Mouse (Mus musculus) right cerebral cortex, postnatal 36 days (tissue): ENCODE data around the gene Ktn1.

Experiments
- DNase-seq, 2 experiments: peaks; one replicate each; pipeline ENCODE4 v3.0.0; 2022; ENCODE audit warnings: low spot score in 2 of 2, mixed read lengths in 1 of 2

The Ktn1 gene

DNA sequence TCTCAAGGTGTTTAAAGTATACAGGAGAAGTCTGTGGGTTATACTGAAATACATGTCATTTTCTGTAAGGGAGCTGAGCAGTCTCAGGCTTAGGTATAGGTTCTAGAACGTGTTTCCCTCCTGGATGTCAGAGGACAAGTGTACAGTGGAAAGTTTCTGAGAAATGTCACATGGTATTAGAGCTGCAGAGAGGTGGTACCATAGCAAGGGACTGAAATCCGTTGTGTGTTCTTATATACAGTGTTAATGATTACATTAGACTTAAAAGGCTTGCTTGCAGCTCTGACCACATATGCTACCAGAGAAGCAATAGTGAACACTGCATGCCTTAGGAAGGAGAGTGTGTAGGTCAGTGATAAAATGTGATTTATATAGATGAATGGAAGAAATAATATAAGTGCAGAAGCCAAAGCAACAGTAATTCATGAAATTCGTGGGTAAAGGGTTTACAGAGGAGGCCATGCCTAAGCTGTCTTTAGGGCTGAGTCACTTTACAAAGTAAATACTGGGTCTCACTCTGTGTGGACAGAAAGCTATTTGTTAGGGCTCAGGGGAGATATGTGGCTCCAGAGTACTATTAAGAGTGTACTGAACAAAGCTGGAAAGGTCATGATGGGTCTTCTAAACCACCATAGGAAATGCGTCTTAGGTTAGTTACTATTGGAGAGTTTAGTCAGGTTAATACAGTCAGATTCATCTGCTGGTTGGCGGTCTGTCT lies 17.0 kb downstream of the Ktn1 start:
- no peak for DNase-seq

GRCm38 (mm10) chr14:47668096-47668495 lies 19.8 kb downstream of the Ktn1 start:
- no peak for DNase-seq

DNA sequence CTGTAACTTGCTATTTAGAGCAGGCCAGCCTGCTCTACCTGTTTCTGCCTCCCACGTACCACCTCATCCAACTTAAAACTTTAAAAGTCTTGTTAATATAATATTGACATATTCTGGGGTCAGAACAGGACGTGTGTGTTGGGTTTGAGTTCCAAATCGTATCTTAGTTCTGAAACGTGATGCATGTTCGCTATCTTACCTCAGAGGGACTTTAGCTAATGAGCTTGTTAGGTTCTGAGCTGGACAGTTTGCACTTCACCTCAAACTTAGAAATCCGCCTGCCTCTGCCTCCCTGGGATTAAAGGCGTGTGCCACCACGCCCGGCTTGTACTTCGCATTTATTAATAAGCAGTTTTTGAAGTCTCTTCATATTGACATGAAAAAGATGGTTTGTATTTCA lies 34.6 kb downstream of the Ktn1 start:
- no peak for DNase-seq

DNA sequence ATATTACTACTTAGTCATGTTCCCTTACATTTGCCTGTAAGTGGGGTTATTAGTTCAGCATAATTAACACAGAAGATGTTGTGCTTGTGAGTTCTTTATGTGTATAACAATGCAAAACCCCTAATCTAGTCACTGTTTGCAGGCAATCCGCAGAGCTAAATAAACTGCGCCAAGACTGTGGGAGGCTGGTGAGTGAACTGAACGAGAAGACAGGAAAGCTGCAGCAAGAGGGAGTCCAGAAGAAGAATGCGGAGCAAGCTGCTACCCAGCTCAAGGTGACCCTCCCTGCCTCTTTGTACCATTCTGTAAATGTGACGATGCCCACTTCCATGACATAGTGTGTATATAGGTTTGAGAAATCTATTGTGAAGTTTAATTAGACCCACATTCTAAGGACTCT lies 36.3 kb downstream of the Ktn1 start:
- no peak for DNase-seq

DNA sequence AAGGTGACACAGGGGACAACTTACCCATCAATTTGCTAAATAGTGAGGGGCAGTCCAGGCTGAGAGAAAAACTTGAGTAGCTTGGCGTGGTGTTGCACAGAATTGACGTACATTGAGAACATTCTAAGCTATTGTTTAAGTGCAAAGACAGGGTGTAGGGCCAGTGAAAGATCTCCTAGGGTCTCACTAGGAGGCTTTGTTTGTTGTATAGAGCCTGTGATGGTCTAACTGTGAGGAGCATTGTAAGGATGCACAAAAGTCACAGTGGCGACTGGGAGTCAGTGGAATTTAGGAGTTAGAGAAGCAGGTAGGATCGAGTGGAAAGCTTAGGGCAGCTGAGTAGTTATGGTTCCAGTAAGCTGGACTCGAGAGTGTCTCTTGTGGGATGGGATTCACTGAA lies 50.9 kb downstream of the Ktn1 start:
- no peak for DNase-seq

GRCm38 (mm10) chr14:47709546-47709945 lies 61.3 kb downstream of the Ktn1 start:
- DNase-seq: no peak

GRCm38 (mm10) chr14:47715771-47716170 lies 67.5 kb downstream of the Ktn1 start:
- DNase-seq: no peak

GRCm38 (mm10) chr14:47717916-47718606 lies 69.8 kb downstream of the Ktn1 start:
- no peak for DNase-seq

DNA sequence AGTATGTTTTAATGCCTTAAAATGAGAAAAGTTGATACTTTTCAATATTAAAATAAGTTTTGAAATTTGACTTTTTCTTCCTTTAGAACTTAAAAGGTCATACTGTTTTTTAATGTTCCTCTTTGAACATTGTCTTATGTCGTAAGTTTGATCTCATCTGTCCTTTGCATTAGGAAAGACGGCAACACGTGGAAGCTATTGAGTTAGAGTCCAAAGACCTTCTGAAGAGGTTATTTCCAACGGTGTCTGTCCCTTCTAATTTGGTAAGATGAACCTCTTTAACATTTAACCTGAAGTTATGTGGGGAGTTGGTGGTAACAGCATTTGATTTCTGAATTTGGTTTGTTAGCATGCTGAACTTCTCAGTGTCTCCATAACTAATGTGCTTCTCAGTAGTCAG lies 71.8 kb downstream of the Ktn1 start:
- no peak for DNase-seq

DNA sequence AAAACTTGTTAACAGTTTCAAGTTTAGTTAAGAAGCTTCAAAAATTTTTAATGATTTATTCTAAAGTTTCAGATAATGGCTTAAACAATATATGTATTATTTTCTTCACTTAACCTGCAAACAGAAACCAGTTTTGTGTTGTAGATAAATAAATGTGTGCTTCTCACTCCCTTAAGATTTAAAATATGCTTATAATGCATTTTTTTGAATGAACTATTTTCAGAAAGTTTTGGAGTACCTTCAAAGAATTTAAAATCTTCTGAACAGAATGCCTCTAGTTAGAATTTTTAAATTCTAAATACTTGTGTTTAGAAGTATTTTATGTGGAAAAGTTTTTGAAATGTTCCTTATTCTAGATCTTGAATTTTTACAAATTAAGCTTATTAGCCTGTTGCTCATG lies 74.8 kb downstream of the Ktn1 start:
- no peak for DNase-seq

GRCm38 (mm10) chr14:47728594-47728993 lies 80.3 kb downstream of the Ktn1 start:
- DNase-seq: no peak

- no peak for DNase-seq
Observed at GRCm38 (mm10) chr14:47735354-47735753, 87.1 kb downstream of the Ktn1 start.

- DNase-seq: no peak
Observed at GRCm38 (mm10) chr14:47736471-47736870, 88.2 kb downstream of the Ktn1 start.

- DNase-seq: no peak
Observed at GRCm38 (mm10) chr14:47740316-47740996, 92.2 kb downstream of the Ktn1 start.

DNA sequence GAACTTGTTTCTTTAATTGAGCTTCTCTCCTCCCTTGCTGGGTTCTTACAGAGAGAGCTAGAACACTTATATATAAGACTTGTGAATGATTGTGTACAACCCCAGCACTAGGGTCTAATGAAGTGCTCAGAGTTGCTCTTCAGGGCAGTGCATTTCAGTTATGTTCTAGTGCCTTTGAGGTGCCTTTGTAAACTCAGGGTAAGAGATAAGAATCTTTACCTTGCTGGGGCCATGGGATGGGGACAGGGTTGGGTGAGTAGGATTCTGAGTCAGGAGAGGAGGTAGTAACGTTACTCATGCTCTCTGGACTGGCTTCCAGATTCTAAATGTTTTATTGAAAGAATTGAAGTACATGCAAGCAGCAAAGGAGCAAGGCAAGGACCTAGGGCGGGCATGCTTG lies 92.8 kb downstream of the Ktn1 start:
- no peak for DNase-seq

DNA sequence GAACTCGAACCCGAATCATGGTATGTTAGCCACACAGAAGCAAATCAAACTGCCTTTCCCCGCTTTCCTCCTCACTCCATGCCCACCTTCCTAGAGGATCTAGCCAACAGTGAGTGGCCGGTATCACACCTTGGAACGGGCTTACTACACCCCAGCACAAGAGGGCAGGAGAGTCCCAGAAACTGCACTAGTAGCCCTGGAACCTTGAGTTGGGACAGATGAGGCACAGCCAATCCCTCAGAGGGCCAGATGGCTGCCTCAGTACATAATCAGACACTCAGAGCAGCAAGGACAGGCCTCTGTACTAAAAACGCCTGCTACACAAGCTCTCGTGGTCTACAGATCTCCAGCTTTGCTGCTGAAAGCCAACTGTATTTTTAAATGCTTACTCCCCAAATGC lies 94.4 kb downstream of the Ktn1 start:
- DNase-seq: no peak

- DNase-seq: no peak
Observed at GRCm38 (mm10) chr14:47745086-47745485, 96.8 kb downstream of the Ktn1 start.

DNA sequence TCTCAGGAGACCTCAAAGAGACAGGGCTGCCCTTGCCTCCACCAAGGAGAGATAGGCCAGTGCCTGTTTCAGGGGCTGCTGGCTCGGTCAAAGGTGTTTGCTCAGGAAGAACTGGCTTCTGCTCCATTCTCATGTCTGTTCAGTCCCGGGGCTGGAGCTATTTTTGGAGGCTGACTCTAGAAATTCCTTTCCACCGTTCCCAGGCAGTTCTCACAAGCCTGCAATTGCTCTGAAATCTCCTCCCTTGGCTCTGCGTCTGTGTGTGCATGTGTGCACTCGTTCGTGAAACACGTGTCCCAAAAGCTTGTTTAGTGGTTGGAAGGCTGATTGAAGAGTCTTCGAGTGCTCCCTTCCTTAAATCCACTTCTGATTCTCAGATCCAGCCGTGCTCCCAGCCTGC lies 99.3 kb downstream of the Ktn1 start:
- DNase-seq: no peak

DNA sequence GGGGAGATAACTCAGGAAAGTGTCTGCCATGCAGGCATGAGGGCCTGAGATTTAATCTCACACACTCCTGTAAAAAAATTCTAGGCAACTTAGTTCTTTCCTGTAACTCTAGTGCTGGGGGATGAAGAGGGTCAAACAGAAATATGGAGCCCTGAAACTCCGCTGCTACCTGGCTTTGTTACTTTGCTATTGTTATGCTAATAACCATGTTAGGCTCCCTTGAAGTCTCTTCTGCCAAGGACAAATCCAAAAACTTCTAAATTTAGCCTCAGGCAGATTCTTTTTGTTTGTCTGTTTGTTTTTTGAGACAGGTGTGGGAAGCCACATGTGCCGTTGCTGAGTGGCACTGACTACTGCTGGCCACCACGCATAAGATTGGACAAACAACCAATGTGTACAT lies 100.5 kb downstream of the Ktn1 start:
- no peak for DNase-seq

- peak in 1 of 2 experiments; percentile 54 for DNase-seq
Observed at GRCm38 (mm10) chr14:47751422-47752205, 103.4 kb downstream of the Ktn1 start.

GRCm38 (mm10) chr14:47753561-47753960 lies 105.3 kb downstream of the Ktn1 start:
- DNase-seq: no peak

GRCm38 (mm10) chr14:47754253-47754897 lies 106.1 kb downstream of the Ktn1 start:
- no peak for DNase-seq
